Mouse (Mus musculus): ENCODE measurements around the gene Osgep. TPM values are rescaled to one million over a fixed set of nuclear protein-coding genes. Genes with fewer than 3 reads are reported as not detected.

Gene Osgep
- total and polyA plus RNA-seq, 2 experiments from 2014 or later, result 43.7 to 64.9 TPM

DNA sequence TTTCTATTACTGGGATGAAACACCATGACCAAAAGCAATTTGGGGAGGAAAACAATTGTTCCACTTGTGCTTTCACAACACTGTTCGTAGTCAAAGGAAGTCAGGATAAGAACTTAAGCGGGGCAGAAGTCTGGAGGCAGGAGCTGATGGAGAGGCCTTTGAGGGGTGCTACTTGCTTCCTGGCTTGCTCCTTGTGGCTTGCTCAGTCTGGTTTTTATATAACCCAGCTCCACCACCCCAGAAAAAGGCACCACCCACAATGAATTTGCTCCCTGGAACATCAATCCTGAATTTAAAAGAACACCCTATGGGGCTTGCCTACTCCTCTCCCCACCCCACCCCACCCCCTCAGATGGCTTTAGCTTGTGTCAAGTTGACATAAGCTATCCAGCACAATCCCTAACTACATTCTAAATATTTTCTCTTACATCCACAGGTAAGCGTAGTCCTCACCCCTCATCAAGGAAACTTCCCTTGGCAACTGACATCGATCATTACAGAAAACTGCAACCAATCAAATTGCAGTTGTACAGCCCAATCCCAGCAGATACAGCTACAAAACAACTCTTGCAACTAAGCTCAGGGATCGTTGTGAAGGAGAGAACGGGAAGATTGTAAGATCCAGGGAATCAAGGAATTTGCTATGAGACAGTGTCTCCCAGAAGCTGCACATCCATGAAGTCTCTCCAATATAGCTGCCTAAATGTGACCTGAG lies 48.3 kb downstream of the Osgep start:
- H3K27ac ChIP-seq (ENCODE audit: low read depth, low read length), result no peak overlapping the region
- no peak overlapping the region for H3K4me3 ChIP-seq (ENCODE audit: low read depth, low read length)
- DNase-seq (ENCODE audit: low spot score) (no peak), ATAC-seq (ENCODE audit: low FRiP score) (no peak)
- no peaks in the 10 kb centered on the region for H3K9me3 ChIP-seq (ENCODE audit: low read length)
- no peak overlapping the region for H3K4me2 ChIP-seq (ENCODE audit: low read depth, low read length, poor library complexity, severe bottlenecking)
- 85% methylated on average over 6 of the region's 6 CpGs for WGBS
- TF ChIP-seq CTCF (IDR thresholded peaks at IDR 0.05), result no peak
- H3K9ac ChIP-seq (replicated peaks; ENCODE audit: low read length, poor library complexity, severe bottlenecking), result no peak overlapping the region
- 0 out of 2 replicates have a peak, but pooled peaks cover 3% of the 10 kb centered on the region for H3K36me3 ChIP-seq (ENCODE audit: insufficient read depth, low read length)
- H3K27me3 ChIP-seq (ENCODE audit: insufficient read depth, low read length), result no peaks in the 10 kb centered on the region
- no peaks in the 10 kb centered on the region for H3K4me1 ChIP-seq (ENCODE audit: insufficient read depth, low read length)

DNA sequence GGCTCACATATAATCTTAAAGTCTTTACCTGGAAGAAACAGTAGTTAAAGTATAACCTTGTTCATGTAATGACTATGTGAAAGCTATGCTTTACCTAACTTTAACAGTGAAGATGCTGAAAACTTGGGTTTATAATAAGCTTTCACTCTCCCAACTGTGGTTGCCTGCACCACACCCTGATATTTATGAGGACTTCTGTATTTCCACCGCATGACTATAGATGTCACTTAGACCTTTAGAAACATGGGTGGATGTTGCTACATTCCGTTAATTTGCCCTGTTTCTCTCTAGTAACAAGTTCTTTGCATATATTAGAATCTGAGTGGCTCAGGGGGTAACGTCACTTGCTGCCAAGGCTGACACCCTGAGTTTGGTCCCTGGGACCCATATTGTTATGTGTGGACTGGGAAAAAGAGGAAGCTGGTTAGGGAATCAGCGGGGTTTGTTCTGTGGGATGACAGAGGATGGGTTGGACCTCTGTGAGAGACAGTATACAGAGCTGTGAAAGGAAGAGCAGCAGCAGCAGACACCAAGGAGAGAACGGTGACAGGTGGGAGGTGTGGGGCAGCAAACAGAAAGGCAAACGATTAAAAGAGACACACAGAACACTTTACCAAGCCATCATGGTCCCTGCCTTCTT lies 49.0 kb downstream of the Osgep start:
- TF ChIP-seq CTCF (IDR thresholded peaks at IDR 0.05), result no peak
- no peak overlapping the region for H3K4me2 ChIP-seq (ENCODE audit: low read depth, low read length, poor library complexity, severe bottlenecking)
- 77% methylated on average over 6 of the region's 6 CpGs for WGBS
- ATAC-seq (ENCODE audit: low FRiP score) (no peak), DNase-seq (ENCODE audit: low spot score) (no peak)
- no peaks in the 10 kb centered on the region for H3K9me3 ChIP-seq (ENCODE audit: low read length)
- no peak overlapping the region for H3K9ac ChIP-seq (replicated peaks; ENCODE audit: low read length, poor library complexity, severe bottlenecking)
- 0 out of 2 replicates have a peak, but pooled peaks cover 3% of the 10 kb centered on the region for H3K36me3 ChIP-seq (ENCODE audit: insufficient read depth, low read length)
- no peaks in the 10 kb centered on the region for H3K4me1 ChIP-seq (ENCODE audit: insufficient read depth, low read length)
- no peak overlapping the region for H3K27ac ChIP-seq (ENCODE audit: low read depth, low read length)
- no peak overlapping the region for H3K4me3 ChIP-seq (ENCODE audit: low read depth, low read length)
- H3K27me3 ChIP-seq (ENCODE audit: insufficient read depth, low read length), result no peaks in the 10 kb centered on the region

GRCm38 (mm10) chr14:50875175-50875574 lies 49.5 kb downstream of the Osgep start:
- whole genome bisulfite sequencing, result 89% methylated on average over 3 of the region's 3 CpGs
- H3K27me3 ChIP-seq (ENCODE audit: insufficient read depth, low read length), result no peaks in the 10 kb centered on the region

GRCm38 (mm10) chr14:50871284-50871683 lies 53.4 kb downstream of the Osgep start:
- Histone ChIP-seq H3K9ac (replicated peaks; ENCODE audit: low read length, poor library complexity, severe bottlenecking) (no peak overlapping the region), H3K9me3 (ENCODE audit: low read length) (no peaks in the 10 kb centered on the region), H3K27me3 (ENCODE audit: insufficient read depth, low read length) (no peaks in the 10 kb centered on the region), H3K4me2 (ENCODE audit: low read depth, low read length, poor library complexity, severe bottlenecking) (peak overlapping the region; percentile 74; the same call in 1 of the 2 replicates), H3K27ac (ENCODE audit: low read depth, low read length) (no peak overlapping the region), H3K36me3 (ENCODE audit: insufficient read depth, low read length) (no peaks in the 10 kb centered on the region), H3K4me1 (ENCODE audit: insufficient read depth, low read length) (no peaks in the 10 kb centered on the region), H3K4me3 (ENCODE audit: low read depth, low read length) (peak overlapping the region; percentile 48; the same call in 1 of the 2 replicates)
- 94% methylated on average over 2 of the region's 2 CpGs for WGBS
- DNase-seq (ENCODE audit: low spot score) (no peak), ATAC-seq (ENCODE audit: low FRiP score) (no peak)
- TF ChIP-seq CTCF (IDR thresholded peaks at IDR 0.05), result no peak

More at GRCm38 (mm10) chr14:50875175-50875574, 49.5 kb downstream of the Osgep start:
- Histone ChIP-seq H3K4me1 (ENCODE audit: insufficient read depth, low read length) (no peaks in the 10 kb centered on the region), H3K4me3 (ENCODE audit: low read depth, low read length) (no peak overlapping the region), H3K36me3 (ENCODE audit: insufficient read depth, low read length) (0 out of 2 replicates have a peak, but pooled peaks cover 3% of the 10 kb centered on the region), H3K4me2 (ENCODE audit: low read depth, low read length, poor library complexity, severe bottlenecking) (no peak overlapping the region), H3K9me3 (ENCODE audit: low read length) (no peaks in the 10 kb centered on the region), H3K9ac (replicated peaks; ENCODE audit: low read length, poor library complexity, severe bottlenecking) (no peak overlapping the region), H3K27ac (ENCODE audit: low read depth, low read length) (no peak overlapping the region)
- ATAC-seq (ENCODE audit: low FRiP score) (no peak), DNase-seq (ENCODE audit: low spot score) (no peak)
- no peak for TF ChIP-seq CTCF (IDR thresholded peaks at IDR 0.05)

GRCm38 (mm10) chr14:50870805-50871143 lies 53.9 kb downstream of the Osgep start:
- H3K4me3 ChIP-seq (ENCODE audit: low read depth, low read length), result peak overlapping the region; percentile 48
- H3K4me2 ChIP-seq (ENCODE audit: low read depth, low read length, poor library complexity, severe bottlenecking), result peak overlapping the region; percentile 74
- WGBS, result 26% methylated on average over 5 of the region's 5 CpGs
- H3K27ac ChIP-seq (ENCODE audit: low read depth, low read length), result peak overlapping the region; percentile 62
- ATAC-seq (ENCODE audit: low FRiP score), result peak; percentile 8; the same call in 1 of the 2 replicates
- no peak for TF ChIP-seq CTCF (IDR thresholded peaks at IDR 0.05)
- no peaks in the 10 kb centered on the region for H3K27me3 ChIP-seq (ENCODE audit: insufficient read depth, low read length)
- no peaks in the 10 kb centered on the region for H3K9me3 ChIP-seq (ENCODE audit: low read length)
- DNase-seq (ENCODE audit: low spot score), result no peak
- H3K4me1 ChIP-seq (ENCODE audit: insufficient read depth, low read length), result no peaks in the 10 kb centered on the region
- H3K9ac ChIP-seq (replicated peaks; ENCODE audit: low read length, poor library complexity, severe bottlenecking), result peak overlapping the region; percentile 63
- no peaks in the 10 kb centered on the region for H3K36me3 ChIP-seq (ENCODE audit: insufficient read depth, low read length)

Data from midbrain, postnatal 0 days (tissue).